Mouse (Mus musculus): ENCODE measurements around the gene Slc38a10. TPM values are rescaled to one million over a fixed set of nuclear protein-coding genes. Genes with fewer than 3 reads are reported as not detected.

Gene Slc38a10
- total and polyA plus RNA-seq, 3 experiments: 52.8 to 92.4 (median 69.5) TPM

- ATAC-seq (ENCODE audit: extremely low read depth, insufficient number of reproducible peaks, low FRiP score, poor library complexity, severe bottlenecking): no peak
- Histone ChIP-seq H3K4me1 (ENCODE audit: insufficient read depth, low read depth, low read length) (peaks cover 4% of the 10 kb centered on the region; the same call in 1 of the 2 replicates), H3K9me3 (replicated peaks) (no peaks in the 10 kb centered on the region), H3K27me3 (ENCODE audit: insufficient read depth, low read length) (no peaks in the 10 kb centered on the region), H3K36me3 (replicated peaks) (peaks cover 98% of the 10 kb centered on the region), H3K4me3 (ENCODE audit: low read depth, low read length) (no peak overlapping the region)
- DNase-seq (ENCODE audit: low spot score): no peak
- no peak for TF ChIP-seq TAL1 (conservative IDR thresholded peaks at IDR 0.05; ENCODE audit: low read depth, low read length)
- TF ChIP-seq POLR2AphosphoS5 (IDR thresholded peaks at IDR 0.05; ENCODE audit: insufficient replicate concordance, low read depth, low read length): no peak
- no peak for TF ChIP-seq GATA1 (IDR thresholded peaks at IDR 0.05; ENCODE audit: borderline replicate concordance, low read length)
- no peak for TF ChIP-seq GATA2 (IDR thresholded peaks at IDR 0.05; ENCODE audit: borderline replicate concordance, low read depth, low read length)
- no peak for TF ChIP-seq CTCF (IDR thresholded peaks at IDR 0.05; ENCODE audit: low read depth, low read length)
Measured at GRCm38 (mm10) chr11:120126845-120127244, 24.3 kb downstream of the Slc38a10 start.

- no peak for DNase-seq (ENCODE audit: low spot score)
- Histone ChIP-seq H3K4me3 (ENCODE audit: low read depth, low read length) (no peak overlapping the region), H3K4me1 (ENCODE audit: insufficient read depth, low read depth, low read length) (peaks cover 12% of the 10 kb centered on the region), H3K36me3 (replicated peaks) (peaks cover 98% of the 10 kb centered on the region), H3K9me3 (replicated peaks) (no peaks in the 10 kb centered on the region), H3K27me3 (ENCODE audit: insufficient read depth, low read length) (no peaks in the 10 kb centered on the region)
- no peak for TF ChIP-seq GATA1 (IDR thresholded peaks at IDR 0.05; ENCODE audit: borderline replicate concordance, low read length)
- TF ChIP-seq CTCF (IDR thresholded peaks at IDR 0.05; ENCODE audit: low read depth, low read length): no peak
- TF ChIP-seq TAL1 (conservative IDR thresholded peaks at IDR 0.05; ENCODE audit: low read depth, low read length): no peak
- no peak for TF ChIP-seq GATA2 (IDR thresholded peaks at IDR 0.05; ENCODE audit: borderline replicate concordance, low read depth, low read length)
- no peak for ATAC-seq (ENCODE audit: extremely low read depth, insufficient number of reproducible peaks, low FRiP score, poor library complexity, severe bottlenecking)
Measured at GRCm38 (mm10) chr11:120122126-120122525, 29.0 kb downstream of the Slc38a10 start.

- no peak for DNase-seq (ENCODE audit: low spot score)
- peaks cover 9% of the 10 kb centered on the region for H3K4me1 ChIP-seq (ENCODE audit: insufficient read depth, low read depth, low read length)
- TF ChIP-seq GATA2 (IDR thresholded peaks at IDR 0.05; ENCODE audit: borderline replicate concordance, low read depth, low read length) (no peak), POLR2AphosphoS5 (IDR thresholded peaks at IDR 0.05; ENCODE audit: insufficient replicate concordance, low read depth, low read length) (no peak), GATA1 (IDR thresholded peaks at IDR 0.05; ENCODE audit: borderline replicate concordance, low read length) (no peak), TAL1 (conservative IDR thresholded peaks at IDR 0.05; ENCODE audit: low read depth, low read length) (no peak), CTCF (IDR thresholded peaks at IDR 0.05; ENCODE audit: low read depth, low read length) (peak; percentile 31; the same call in 1 of the 2 replicates)
- H3K36me3 ChIP-seq (replicated peaks): peaks cover 99% of the 10 kb centered on the region
- no peak for ATAC-seq (ENCODE audit: extremely low read depth, insufficient number of reproducible peaks, low FRiP score, poor library complexity, severe bottlenecking)
- H3K4me3 ChIP-seq (ENCODE audit: low read depth, low read length): no peak overlapping the region
- H3K9me3 ChIP-seq (replicated peaks): no peaks in the 10 kb centered on the region
- H3K27me3 ChIP-seq (ENCODE audit: insufficient read depth, low read length): no peaks in the 10 kb centered on the region
Measured at GRCm38 (mm10) chr11:120120642-120121420, 30.3 kb downstream of the Slc38a10 start.

- H3K27me3 ChIP-seq (ENCODE audit: insufficient read depth, low read length): no peaks in the 10 kb centered on the region
- TF ChIP-seq CTCF (IDR thresholded peaks at IDR 0.05; ENCODE audit: low read depth, low read length): no peak
- TF ChIP-seq TAL1 (conservative IDR thresholded peaks at IDR 0.05; ENCODE audit: low read depth, low read length): no peak
- no peak for TF ChIP-seq GATA2 (IDR thresholded peaks at IDR 0.05; ENCODE audit: borderline replicate concordance, low read depth, low read length)
- TF ChIP-seq GATA1 (IDR thresholded peaks at IDR 0.05; ENCODE audit: borderline replicate concordance, low read length): no peak
- TF ChIP-seq POLR2AphosphoS5 (IDR thresholded peaks at IDR 0.05; ENCODE audit: insufficient replicate concordance, low read depth, low read length): no peak
- H3K9me3 ChIP-seq (replicated peaks): no peaks in the 10 kb centered on the region
- peaks cover 9% of the 10 kb centered on the region for H3K4me1 ChIP-seq (ENCODE audit: insufficient read depth, low read depth, low read length)
- H3K36me3 ChIP-seq (replicated peaks): peaks cover 100% of the 10 kb centered on the region
- ATAC-seq (ENCODE audit: extremely low read depth, insufficient number of reproducible peaks, low FRiP score, poor library complexity, severe bottlenecking) (no peak), DNase-seq (ENCODE audit: low spot score) (no peak)
- no peak overlapping the region for H3K4me3 ChIP-seq (ENCODE audit: low read depth, low read length)
Measured at GRCm38 (mm10) chr11:120119936-120120541, 31.1 kb downstream of the Slc38a10 start.

GRCm38 (mm10) chr11:120119108-120119507 is 32.0 kb downstream of the Slc38a10 start:
- TF ChIP-seq POLR2AphosphoS5 (IDR thresholded peaks at IDR 0.05; ENCODE audit: insufficient replicate concordance, low read depth, low read length): no peak
- TF ChIP-seq CTCF (IDR thresholded peaks at IDR 0.05; ENCODE audit: low read depth, low read length): no peak
- no peak for TF ChIP-seq TAL1 (conservative IDR thresholded peaks at IDR 0.05; ENCODE audit: low read depth, low read length)
- no peak for TF ChIP-seq GATA2 (IDR thresholded peaks at IDR 0.05; ENCODE audit: borderline replicate concordance, low read depth, low read length)
- no peak for TF ChIP-seq GATA1 (IDR thresholded peaks at IDR 0.05; ENCODE audit: borderline replicate concordance, low read length)
- Histone ChIP-seq H3K4me1 (ENCODE audit: insufficient read depth, low read depth, low read length) (peaks cover 14% of the 10 kb centered on the region), H3K36me3 (replicated peaks) (peaks cover 100% of the 10 kb centered on the region), H3K27me3 (ENCODE audit: insufficient read depth, low read length) (no peaks in the 10 kb centered on the region), H3K4me3 (ENCODE audit: low read depth, low read length) (no peak overlapping the region), H3K9me3 (replicated peaks) (no peaks in the 10 kb centered on the region)
- no peak for ATAC-seq (ENCODE audit: extremely low read depth, insufficient number of reproducible peaks, low FRiP score, poor library complexity, severe bottlenecking)
- no peak for DNase-seq (ENCODE audit: low spot score)

GRCm38 (mm10) chr11:120117626-120118025 is 33.5 kb downstream of the Slc38a10 start:
- H3K4me3 ChIP-seq (ENCODE audit: low read depth, low read length): no peak overlapping the region
- peaks cover 100% of the 10 kb centered on the region for H3K36me3 ChIP-seq (replicated peaks)
- no peak for TF ChIP-seq TAL1 (conservative IDR thresholded peaks at IDR 0.05; ENCODE audit: low read depth, low read length)
- TF ChIP-seq GATA2 (IDR thresholded peaks at IDR 0.05; ENCODE audit: borderline replicate concordance, low read depth, low read length): no peak
- TF ChIP-seq POLR2AphosphoS5 (IDR thresholded peaks at IDR 0.05; ENCODE audit: insufficient replicate concordance, low read depth, low read length): no peak
- no peak for TF ChIP-seq GATA1 (IDR thresholded peaks at IDR 0.05; ENCODE audit: borderline replicate concordance, low read length)
- TF ChIP-seq CTCF (IDR thresholded peaks at IDR 0.05; ENCODE audit: low read depth, low read length): no peak
- H3K9me3 ChIP-seq (replicated peaks): no peaks in the 10 kb centered on the region
- no peaks in the 10 kb centered on the region for H3K27me3 ChIP-seq (ENCODE audit: insufficient read depth, low read length)
- peaks cover 14% of the 10 kb centered on the region for H3K4me1 ChIP-seq (ENCODE audit: insufficient read depth, low read depth, low read length)
- ATAC-seq (ENCODE audit: extremely low read depth, insufficient number of reproducible peaks, low FRiP score, poor library complexity, severe bottlenecking): no peak
- no peak for DNase-seq (ENCODE audit: low spot score)

All from G1E (cell line).